Mouse (Mus musculus) ES-E14 (cell line): ENCODE data around the gene Pnmal1.

Experiments
- MAFK ChIP-seq: IDR thresholded peaks from 2 replicates; pipeline ENCODE4 v1.6.1; 2014; ENCODE audit warnings: mild to moderate bottlenecking, low read depth, low read length, inconsistent platforms; ENCODE audit not compliant: insufficient read depth
- ZNF384 ChIP-seq: IDR thresholded peaks from 2 replicates; pipeline ENCODE4 v1.6.1; 2012; ENCODE audit warnings: low read depth, low read length, inconsistent platforms

- TF ChIP-seq ZNF384, result no peak
- TF ChIP-seq MAFK, result no peak
Measured at GRCm38 (mm10) chr7:16913806-16914452, 45.5 kb upstream of the Pnmal1 start.
